Mouse (Mus musculus): ENCODE data around the gene Tlnrd1.

Gene Tlnrd1

DNA sequence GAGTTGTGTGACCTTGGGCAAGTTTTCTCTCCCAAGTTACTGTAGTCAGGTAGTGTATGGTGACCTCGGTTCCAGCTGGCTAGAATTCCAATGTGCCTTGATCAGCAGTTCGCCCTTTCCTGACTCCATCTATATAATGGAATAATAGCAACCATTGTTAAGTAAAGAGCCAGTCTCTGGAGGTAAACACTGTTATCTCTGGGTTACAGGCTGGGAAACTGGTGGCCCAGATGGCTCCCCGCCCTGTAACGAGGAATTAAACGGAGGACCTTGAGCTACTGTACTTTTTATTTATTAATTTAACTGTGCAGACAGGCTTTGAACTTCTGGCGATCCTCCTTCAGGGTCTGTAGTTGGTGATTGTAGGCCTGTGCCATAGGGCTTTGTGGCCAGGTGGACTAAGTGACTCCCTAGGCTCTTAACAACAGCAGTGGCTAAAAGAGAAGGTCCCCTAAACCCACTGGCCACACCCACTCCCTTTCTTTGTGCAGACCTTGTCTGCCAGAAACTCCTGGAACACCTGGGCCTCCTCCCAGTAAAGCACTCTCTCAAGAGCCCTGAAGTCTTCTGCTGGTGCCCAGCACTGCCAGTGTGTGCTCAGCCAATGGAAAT is 922 bp upstream of the Tlnrd1 start:
- no peak for DNase-seq (ENCODE audit: low spot score)

DNA sequence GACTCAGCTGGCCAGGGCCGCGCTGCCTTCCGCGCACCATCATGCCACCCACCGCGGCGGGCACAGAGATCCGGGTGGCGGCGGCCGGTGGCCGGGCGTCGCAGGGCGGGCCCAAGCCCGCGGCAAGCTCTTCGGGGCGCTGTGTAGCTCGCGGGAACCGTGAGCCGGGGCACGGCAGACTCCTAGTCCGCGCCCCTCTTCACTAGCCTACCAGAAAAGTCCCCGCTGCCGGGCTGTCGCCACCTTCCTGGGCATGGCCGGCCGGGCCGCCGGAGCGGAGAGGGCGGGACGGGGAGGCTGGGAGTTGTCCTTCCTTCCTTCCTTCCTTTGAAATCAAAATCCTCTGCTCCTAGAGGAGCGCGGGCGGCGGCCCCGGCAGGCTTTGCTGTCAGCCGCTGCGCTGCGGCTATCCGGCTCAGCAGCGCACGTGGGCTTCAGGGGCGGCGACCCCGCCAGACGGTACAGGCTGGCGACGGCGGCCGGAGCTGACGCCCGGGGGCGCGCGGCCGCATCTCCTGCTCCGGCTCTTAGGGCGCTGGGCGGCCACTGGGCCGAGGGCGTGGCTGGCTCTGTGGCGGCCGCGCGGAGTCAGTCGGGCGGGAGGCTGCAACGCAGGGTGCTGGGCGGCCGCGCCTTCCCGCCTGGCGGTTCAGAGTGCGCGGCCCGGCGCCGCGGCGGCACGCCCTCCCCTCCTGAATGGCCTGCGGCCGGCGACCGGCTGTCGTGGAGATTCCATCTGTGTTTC is 657 bp downstream of the Tlnrd1 start:
- peak; percentile 73 for DNase-seq (ENCODE audit: low spot score)

DNA sequence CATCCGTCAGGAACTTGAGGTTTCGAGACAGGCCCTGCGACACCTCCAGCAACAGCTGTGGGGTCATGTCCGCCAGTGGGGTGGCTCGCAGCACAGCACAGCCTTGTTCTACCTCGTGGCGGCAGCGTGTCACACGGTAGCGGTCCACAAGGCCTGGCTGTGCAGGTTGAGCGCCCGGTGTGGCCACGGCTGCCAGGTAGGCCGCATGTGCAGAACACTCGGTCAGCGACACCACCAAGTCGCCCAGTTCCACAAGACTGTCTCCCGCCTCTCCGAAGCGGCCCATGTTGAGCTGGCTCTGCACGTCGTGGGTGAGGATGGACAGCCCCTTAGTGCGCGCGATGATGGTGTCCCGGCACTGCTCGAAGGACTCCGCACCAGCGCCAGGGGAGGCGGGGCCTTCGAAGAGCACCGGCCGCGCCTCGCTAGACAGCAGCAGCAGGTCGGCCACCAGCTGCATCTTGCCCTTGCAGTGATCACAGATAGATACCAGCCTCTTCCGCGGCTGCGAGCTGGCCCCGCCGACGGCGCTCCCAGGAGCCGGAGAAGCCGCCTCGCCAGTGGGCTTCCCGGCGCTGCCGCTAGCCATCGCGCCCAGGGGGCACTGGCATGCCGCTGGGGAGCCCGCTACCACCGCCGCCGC is 1.4 kb downstream of the Tlnrd1 start:
- DNase-seq (ENCODE audit: low spot score): peak; percentile 57

DNA sequence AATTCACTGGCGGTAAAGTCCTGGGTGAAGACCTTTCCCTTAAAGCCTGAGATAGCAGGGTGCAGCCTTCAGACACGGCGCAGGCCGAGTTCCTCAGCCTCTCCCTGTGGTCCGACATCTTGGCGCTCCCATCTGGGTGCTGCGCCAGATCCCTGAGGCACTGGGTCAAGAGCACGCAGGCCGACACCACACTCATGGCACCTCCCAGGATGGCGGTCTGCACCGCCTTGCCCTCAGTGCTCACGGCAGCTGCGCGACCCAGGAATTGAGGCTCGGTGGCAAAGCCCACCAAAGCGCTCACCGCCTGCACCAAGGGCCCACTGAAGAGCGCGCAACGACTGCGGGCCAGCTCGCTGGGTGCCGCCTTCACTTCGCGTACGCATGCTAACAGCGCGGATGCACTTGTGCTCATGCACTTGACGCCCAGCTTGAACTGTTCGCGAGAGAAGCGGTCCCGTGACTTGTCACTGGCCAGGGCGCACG is 1.9 kb downstream of the Tlnrd1 start:
- DNase-seq (ENCODE audit: low spot score): no peak

DNA sequence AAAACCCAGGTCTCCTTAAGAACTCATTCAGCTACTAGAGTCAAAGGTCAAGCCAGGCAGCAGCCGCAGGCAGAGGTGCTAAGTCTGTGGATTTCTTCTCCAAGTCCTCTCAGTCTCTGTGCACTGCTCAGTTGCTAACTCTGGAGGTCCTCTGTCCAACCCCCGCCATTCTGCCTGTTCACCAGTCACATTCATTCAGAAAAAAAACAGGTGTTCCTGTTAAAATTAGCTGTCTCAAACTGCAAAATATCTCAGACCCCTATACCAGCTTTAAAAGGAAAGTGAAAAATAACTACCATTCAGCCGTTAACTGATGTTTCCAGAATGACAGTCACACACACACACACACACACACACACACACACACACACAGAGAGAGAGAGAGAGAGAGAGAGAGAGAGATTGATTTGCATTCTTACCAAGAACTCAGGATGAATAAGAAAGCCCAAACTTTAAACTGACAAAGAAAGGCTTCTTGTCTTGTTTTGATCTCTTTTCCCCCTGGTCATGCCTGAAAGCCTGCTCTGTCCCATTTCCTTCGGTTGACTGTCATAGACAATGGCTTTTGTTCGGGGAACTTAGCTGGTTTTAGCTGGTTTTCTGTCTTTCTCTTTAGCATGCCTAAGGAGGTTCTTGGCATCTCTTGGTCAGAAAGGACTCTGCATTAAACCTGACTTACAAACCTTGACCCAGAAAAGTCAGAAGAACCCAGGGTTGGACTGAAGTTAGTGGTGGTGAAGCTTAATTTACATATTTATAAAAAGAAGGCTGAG is 5.2 kb downstream of the Tlnrd1 start:
- no peak for DNase-seq (ENCODE audit: low spot score)

DNA sequence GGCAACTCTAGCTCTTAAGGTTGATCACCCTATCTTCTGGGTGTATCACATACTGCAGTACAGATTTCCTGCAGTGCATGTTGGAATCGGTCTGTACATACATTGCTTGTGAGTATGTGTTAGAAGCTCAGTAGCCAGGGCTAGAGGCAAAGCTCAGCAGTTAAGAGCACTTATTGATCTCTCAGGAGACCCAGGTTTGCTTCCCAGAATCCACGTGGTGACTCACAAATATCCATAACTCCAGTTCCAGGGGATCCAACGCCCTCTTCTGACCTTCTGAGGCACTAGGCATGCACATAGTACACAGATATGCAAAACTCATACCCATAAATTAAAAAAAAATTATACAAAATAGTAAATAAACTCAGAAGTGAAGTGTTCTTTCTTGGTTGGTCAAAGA is 7.0 kb downstream of the Tlnrd1 start:
- DNase-seq (ENCODE audit: low spot score): no peak

DNA sequence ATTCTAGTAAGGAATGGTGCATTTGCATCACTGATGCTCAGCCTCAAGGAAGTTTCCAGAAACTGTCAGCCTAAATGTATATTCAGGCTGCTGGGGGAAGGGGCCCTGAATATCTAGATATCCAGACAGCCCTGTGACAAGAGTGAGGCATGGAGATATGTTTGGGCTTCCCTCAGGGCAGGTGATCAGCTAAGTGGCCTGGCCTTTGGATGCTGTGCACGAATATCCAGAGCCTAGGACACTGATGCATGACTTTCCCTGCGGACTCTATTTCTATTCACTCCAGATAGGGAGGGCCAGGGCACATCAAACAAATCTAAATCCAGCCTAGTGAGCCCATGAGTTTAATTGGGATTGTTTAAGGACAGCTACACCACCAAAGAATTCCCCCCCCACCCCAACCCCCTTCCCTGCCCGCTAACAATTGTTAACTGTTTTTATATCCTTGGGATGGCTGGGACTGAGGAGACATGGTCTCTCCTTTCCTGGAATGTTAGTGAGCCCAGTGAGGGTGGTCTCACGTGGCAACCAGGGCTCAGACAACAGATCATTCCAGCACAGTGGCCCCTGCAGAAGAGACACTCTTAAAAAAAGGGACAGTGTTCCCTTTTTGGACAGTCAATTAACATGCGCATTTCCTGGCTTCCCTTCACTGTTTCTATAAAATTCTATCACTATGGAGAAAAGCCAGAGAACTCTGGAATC is 14.1 kb downstream of the Tlnrd1 start:
- DNase-seq (ENCODE audit: low spot score): no peak

DNA sequence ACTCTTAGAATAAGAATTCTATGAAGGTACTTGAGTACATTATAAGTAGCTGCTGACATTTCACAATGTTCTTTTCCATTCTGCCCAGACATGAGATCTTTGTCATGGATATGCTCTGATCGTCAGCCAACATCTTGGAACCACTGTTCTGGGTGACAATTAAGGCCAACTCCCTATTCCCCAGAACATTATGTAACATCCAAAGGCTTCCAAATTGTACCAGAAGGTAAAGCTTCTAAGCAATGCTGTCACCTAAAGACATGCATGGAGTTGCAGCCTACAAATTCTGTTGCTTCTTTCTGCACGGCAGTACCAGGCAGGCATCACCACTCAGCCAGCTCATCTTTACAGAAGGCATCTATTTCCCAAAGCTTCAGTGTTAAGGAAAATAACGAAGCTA is 15.9 kb downstream of the Tlnrd1 start:
- DNase-seq (ENCODE audit: low spot score): no peak

DNA sequence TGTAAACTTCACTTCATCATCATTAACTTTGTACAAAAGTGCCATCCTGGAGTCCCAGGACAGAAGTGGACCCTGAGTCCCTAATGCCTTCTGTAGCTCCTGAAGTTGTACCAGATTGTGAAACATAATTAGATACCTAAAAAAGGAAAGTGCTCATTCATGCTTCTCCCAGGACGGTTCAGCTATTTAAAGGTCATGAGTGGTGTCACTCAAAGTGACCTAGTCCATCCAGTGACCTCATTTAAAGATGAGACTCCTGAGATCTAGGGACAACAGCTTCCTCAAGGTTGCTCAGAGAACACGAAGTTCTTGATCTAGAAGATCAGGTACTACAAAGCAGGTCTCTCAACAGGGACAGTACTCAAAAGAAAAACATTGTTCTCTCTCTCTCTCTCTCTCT is 20.6 kb downstream of the Tlnrd1 start:
- DNase-seq (ENCODE audit: low spot score): no peak

DNA sequence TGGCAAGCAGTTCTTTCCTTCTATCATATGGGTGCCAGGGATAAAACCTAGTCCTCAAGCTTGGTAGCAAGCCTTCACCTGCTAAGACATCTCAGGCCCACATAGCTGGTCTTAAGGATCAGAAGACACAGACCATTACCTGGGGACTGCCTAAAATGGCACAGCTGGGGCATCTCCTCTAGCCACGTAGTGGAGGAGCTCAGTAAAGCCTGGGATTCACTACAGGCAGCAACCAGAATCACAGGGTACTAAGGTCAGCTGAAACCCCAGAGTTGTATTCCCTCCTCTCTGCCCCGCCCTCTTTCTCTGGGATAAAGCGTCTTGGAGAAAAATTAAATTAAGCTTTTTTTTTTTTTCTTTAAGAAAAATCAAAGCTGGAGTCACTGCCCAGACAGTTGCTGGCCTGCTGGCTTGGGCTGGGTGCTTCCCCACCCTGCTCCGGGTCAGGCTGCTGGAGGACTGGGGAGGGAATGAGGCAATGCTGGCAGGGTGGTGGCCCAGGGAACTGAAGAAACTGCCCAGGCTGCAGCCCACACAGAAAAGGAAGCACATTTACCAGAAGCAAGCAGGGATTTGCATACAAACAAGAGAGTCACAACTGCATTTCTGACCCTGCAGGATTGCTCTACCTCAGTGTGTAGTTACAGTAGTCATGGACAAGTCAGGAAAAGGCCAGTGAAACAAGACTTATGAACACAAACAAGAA is 24.6 kb downstream of the Tlnrd1 start:
- no peak for DNase-seq (ENCODE audit: low spot score)

DNA sequence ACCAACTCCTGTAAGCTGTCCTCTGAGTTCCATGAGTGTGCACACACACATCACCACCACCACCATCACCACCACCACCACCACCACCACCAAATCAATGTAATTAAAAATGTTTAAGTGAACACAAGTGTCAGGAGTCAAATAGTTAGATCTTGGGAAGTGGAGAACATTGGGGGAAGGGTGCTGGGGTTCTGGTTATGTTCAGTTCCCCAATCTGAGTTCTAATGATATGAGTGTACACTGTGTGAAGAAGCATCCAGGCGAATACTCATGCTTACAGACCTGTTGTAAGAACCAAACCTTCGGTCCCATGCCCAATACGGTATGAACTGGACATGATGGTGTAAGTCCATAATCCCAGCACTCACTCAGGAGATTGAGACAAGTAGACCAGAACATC is 26.2 kb downstream of the Tlnrd1 start:
- DNase-seq (ENCODE audit: low spot score): no peak

DNA sequence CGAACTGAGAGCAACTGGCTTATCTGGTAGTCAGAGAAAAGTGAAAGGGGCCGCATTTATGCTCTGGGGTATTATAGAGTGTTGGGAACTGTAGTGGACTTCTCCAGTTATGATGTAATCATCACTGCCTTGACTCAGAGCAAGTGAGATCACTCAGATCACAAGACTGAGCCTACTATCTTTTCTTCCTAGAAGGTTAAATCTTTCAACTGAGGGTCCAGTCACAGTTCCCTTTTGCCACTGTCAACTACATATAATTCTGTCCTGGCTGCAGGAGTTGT is 27.0 kb downstream of the Tlnrd1 start:
- no peak for DNase-seq (ENCODE audit: low spot score)

DNA sequence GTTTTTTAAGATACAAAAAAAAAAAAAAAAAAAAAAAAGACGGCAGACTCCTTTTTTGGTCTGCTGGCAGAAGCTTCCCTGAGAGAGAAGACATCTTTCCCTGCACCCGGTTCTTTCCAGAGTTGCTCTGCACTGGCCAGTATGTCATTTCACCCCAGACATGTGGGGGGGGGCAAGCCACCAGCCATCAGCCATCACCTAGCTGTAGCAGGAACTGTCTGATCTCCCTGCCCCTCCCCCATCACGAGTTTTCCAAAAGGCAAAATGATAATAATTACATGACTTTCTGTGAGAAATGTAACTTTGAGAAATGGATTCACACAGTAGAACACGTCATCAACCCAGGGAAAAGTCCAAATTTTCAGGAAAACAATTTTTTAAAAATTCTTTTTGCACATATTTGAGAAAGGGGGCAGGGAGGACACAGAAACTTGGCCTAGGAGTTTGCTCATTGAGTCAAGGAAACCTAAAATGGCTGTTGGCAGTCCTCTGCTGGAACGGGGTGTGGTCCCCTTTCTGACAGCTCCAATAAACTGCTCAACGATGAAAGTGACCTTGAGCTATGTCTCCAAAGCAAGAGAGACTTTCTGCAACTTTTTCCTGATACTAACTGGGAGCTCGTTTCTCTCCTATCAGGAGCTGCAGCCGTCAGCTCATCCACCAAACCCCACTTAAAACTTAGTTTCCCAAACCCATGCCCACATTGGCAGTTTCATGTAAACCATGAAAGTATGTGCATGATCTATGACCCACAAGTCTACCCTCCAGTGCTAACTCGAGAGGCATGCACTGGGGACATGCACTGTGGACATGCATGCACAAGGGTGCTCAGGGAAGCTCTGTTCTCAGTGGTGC is 27.5 kb downstream of the Tlnrd1 start:
- no peak for DNase-seq (ENCODE audit: low spot score)

DNA sequence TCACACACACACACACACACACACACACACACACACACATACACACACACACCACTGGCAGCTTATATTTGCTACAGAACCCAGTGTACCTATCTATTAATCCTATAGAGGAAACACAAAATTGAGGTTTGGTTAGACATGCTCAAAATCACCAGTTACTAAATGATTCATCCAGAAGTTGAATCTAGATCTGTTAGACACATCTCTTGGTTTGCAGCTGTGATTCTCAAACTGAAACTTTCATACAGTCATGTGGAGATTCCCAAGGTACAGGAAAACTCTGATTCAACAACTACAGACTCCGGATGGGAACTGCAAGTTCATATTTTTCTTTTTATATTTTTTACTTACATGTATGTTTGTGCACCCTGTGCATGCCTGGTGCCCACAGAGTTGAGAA is 28.9 kb downstream of the Tlnrd1 start:
- DNase-seq (ENCODE audit: low spot score): no peak

DNA sequence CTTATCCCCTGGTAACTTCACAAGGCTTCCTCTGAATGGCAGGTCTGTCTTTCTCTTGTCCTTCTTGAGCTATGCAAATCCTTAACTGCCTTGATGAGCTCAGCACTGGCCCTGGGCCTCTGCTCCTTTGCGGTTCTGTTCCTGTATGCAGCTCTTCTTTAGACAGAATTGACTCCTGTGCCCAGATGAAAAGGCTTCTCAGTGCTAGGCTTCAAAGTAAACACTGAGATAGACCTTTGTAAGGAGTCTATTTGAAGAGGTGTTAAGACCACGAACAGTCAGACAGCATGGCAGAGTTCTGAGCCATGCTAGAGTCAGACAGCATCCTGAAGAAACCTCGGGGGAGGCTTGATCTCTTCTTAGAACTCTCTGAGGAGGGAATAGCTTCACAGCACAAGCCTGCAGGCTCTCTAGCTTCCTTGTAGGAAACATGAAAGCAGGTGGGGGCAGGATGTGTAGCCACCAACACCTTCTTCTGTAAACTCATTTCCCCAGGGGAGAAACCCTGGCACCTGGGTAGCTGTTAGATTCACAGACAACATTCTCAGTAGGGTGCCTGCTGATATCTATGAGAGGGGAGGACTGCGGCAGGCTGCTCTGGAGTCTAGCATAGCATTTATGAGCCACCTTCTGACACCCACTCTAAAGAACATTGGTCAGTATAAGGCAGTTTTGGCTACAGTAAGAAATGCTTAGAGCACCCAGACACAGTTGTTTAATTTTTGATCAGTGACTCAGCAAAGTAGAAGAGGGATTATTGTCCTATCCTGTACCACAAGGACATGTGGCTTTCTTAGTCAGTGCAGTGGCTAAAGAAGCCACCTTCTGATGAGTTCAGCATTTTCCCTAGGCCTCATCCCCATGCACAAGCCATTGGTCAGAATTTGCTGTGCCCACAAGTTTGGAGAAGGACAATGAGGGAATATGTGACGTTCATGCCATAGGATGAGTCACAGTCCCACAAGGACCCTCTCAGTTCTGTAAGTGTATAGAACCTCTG is 31.4 kb downstream of the Tlnrd1 start:
- no peak for DNase-seq (ENCODE audit: low spot score)

DNA sequence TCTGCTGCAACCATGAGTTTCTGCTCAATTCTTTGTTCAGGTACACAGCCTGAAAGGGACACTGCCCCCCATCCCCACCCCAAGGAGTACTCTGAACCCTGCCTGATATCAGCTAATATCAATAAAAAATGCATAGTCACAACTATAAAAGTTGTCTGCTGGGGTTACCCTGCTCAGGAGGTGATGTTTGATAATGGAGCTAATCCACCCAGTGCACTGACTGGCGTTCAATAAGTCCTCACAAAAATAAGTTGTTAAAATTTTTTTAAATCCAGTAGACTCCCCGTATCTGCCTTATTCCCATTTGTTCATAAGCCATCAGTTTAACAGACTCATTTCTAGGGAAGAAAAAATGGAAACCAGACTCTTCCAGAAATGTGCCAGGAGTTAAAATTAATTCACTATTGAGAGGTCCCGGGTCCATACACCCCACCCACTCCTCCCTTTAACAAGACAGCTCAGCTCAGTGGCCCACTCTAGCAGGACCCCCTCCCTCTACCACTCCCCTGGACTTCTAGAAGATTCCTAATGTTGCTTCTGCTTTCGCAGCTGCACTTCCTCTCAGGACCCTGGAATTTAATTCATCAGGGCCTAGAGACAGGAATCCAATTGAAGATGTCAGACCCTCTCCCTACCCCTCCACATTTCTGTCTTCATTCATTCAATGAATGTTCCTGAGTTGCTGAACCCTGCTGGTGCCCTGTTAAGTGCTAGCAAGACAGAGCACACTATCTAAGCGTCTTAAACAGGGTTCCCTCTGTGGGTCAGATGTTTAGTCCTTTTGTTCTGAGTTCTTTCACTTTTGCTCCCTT is 32.3 kb downstream of the Tlnrd1 start:
- no peak for DNase-seq (ENCODE audit: low spot score)

DNA sequence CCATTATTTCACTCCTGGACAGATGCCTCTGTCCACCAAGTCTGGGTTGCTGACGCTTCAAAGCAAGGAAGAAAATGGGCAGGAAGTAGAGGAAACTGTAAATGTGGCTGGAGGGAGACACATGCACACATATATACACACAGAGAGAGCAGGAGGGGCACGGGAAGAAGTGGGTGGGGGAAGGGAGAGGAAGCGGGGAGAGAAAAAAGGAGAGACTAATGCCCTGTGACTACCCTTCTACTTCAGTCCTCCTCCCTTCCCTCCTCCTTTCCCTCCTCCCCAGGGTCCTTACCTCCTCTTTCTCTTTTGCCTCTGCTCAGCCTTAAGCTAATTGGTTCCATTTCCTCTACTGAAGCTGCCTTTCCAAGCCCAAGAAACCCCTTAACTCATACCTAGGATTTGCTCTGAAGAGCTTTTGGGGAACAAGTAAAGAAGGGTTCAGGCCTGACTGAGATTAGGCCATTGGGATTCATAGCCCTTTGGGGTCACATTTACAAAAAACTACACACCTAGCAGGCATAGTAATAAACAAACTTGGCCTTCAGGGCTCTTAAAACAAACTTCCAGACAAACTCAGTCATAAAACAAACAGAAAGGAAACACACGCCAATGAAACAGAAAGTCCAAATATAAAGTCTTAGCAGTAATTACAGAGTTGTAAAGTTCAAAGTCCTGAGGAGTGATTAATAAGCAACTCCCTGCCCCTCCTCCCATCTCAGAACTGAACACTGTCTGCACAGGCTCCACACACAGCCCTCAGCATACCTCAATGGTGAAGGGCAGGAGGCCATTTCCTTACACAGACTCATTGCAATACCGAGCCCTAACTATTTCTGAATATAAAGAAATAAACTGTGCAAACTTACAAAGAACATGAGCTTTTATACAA is 36.7 kb downstream of the Tlnrd1 start:
- DNase-seq (ENCODE audit: low spot score): no peak
